Mouse (Mus musculus) embryo, embryonic 11.5 days (tissue): ENCODE measurements around the gene D430019H16Rik.

Source experiments
- DNase-seq: peaks from one replicate; pipeline ENCODE4 v3.0.0-alpha.2; 2012; ENCODE audit warnings: low read depth, low spot score

D430019H16Rik gene

GRCm38 (mm10) chr12:105535968-105536760, 82.5 kb downstream of the D430019H16Rik start:
- no peak for DNase-seq

GRCm38 (mm10) chr12:105537162-105537561, 83.5 kb downstream of the D430019H16Rik start:
- no peak for DNase-seq

- DNase-seq, result no peak
These were observed 86.0 kb downstream of the D430019H16Rik start for GRCm38 (mm10) chr12:105539649-105540048.

- no peak for DNase-seq
These were observed 88.1 kb downstream of the D430019H16Rik start for GRCm38 (mm10) chr12:105541590-105542402.

GRCm38 (mm10) chr12:105542513-105542912, 88.9 kb downstream of the D430019H16Rik start:
- no peak for DNase-seq
